Mouse (Mus musculus) midbrain, embryonic 12.5 days (tissue): Measurements from ENCODE around the gene Bbs2. TPM values are rescaled to one million over a fixed set of nuclear protein-coding genes. Genes with fewer than 3 reads are reported as not detected.
A peak's percentile ranks its signal among the peaks of the same experiment; 100 is the strongest.

Experiments
- ATAC-seq: fragments of 200-750 bp; cut with Nextera tagmentation; 2 replicates; pipeline ENCODE4 v1.8.0; 2017; ENCODE audit warnings: low read depth, moderate TSS enrichment, moderate library complexity; ENCODE audit not compliant: low FRiP score
- H3K27ac ChIP-seq: fragments of 300-500 bp; sonication (generic); replicated peaks from 2 replicates; pipeline ENCODE4 v1.5.1; 2016; ENCODE audit warnings: mild to moderate bottlenecking
- H3K27me3 ChIP-seq: fragments of 300-500 bp; sonication (generic); 2 replicates; pipeline ENCODE4 v1.6.1; 2016; ENCODE audit warnings: mild to moderate bottlenecking
- H3K36me3 ChIP-seq: fragments of 300-500 bp; sonication (generic); 2 replicates; pipeline ENCODE4 v1.6.1; 2016
- H3K4me1 ChIP-seq: fragments of 300-500 bp; sonication (generic); 2 replicates; pipeline ENCODE4 v1.6.1; 2016
- H3K4me2 ChIP-seq: fragments of 300-500 bp; sonication (generic); replicated peaks from 2 replicates; pipeline ENCODE4 v1.6.1; 2016; ENCODE audit warnings: mild to moderate bottlenecking, moderate library complexity
- H3K4me3 ChIP-seq: fragments of 300-500 bp; sonication (generic); 2 replicates; pipeline ENCODE4 v1.5.1; 2016; ENCODE audit warnings: mild to moderate bottlenecking
- H3K9ac ChIP-seq: fragments of 300-500 bp; sonication (generic); replicated peaks from 2 replicates; pipeline ENCODE4 v1.6.1; 2016; ENCODE audit warnings: mild to moderate bottlenecking, moderate library complexity
- H3K9me3 ChIP-seq: fragments of 300-500 bp; sonication (generic); 2 replicates; pipeline ENCODE4 v1.6.1; 2016; ENCODE audit warnings: mild to moderate bottlenecking
- WGBS: fragments of 180-500 bp; shearing (Covaris S2); methylation state at CpG from one replicate; pipeline ENCODE4 v1.1.7; 2016; 5-methylcytosine and 5-hydroxymethylcytosine counted together
- polyA plus RNA-seq: library from polyadenylated mRNA; unstranded; fragments of >200 nt; fragmentation: Nextera tagmentation; extraction: Ambion mirVana; gene quantifications from 2 replicates; pipeline ENCODE4 v1.2.1, GENCODE M21; 2016

Bbs2 gene
- polyA plus RNA-seq, 1 experiment from 2014 or later = 25.3 TPM

- H3K36me3 ChIP-seq = no peaks in the 10 kb centered on the region
- ATAC-seq = no peak
- H3K9ac ChIP-seq = no peak overlapping the region
- peaks cover 32% of the 10 kb centered on the region for H3K4me1 ChIP-seq
- no peak overlapping the region for H3K27ac ChIP-seq
- 60% methylated on average over 8 of the region's 8 CpGs for WGBS
- no peaks in the 10 kb centered on the region for H3K9me3 ChIP-seq
- H3K27me3 ChIP-seq = no peaks in the 10 kb centered on the region
- no peak overlapping the region for H3K4me2 ChIP-seq
- no peak overlapping the region for H3K4me3 ChIP-seq
Measured at GRCm38 (mm10) chr8:94122711-94123468, 24.2 kb upstream of the Bbs2 start.

GRCm38 (mm10) chr8:94121625-94122024, 22.9 kb upstream of the Bbs2 start:
- H3K27ac ChIP-seq = 0 out of 2 replicates have a peak overlapping the region, but pooled peaks have one; percentile 12
- H3K36me3 ChIP-seq = no peaks in the 10 kb centered on the region
- no peaks in the 10 kb centered on the region for H3K27me3 ChIP-seq
- 84% methylated on average over 9 of the region's 9 CpGs for WGBS
- no peak overlapping the region for H3K9ac ChIP-seq
- H3K4me2 ChIP-seq = no peak overlapping the region
- H3K9me3 ChIP-seq = no peaks in the 10 kb centered on the region
- no peak for ATAC-seq
- H3K4me3 ChIP-seq = no peak overlapping the region
- H3K4me1 ChIP-seq = peaks cover 38% of the 10 kb centered on the region

DNA sequence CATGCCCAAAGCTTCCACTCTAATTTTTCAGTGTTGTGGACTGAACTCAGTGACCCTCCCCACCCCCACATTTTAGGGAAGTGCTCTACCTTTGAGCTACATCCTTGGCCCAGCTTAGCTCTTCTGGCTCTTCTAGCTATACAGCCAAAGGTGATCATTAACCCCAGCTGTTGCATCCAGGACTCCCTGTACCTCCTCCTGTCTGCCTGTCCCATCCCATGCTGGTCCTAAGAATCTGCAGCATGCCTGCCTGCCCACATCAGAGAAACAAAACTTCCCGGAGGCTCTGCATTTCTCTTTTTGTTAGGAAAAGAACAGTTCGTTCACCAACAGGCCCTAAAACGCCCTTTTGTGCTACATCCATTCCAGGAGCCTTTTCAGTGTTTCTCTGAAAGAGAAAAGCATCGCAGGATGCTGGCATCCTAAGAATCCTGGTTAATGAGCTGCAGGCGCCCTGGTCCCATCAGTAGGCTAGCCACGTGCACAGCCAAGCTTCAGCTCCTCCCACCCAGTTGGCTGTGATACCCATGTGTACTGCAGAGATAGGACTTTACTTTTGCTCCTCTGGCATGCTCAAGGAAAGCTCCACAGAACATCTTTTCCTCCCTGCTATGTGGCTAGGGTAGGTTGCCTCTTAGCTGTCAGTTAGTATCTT, 20.2 kb upstream of the Bbs2 start:
- 2% methylated on average over 6 of the region's 6 CpGs for WGBS
- H3K9me3 ChIP-seq = no peaks in the 10 kb centered on the region
- no peak overlapping the region for H3K4me3 ChIP-seq
- H3K4me2 ChIP-seq = peak overlapping the region; percentile 42
- H3K27me3 ChIP-seq = no peaks in the 10 kb centered on the region
- H3K27ac ChIP-seq = peak overlapping the region; percentile 88
- H3K36me3 ChIP-seq = no peaks in the 10 kb centered on the region
- H3K9ac ChIP-seq = no peak overlapping the region; the same call in 1 of the 2 replicates
- H3K4me1 ChIP-seq = peaks cover 38% of the 10 kb centered on the region
- ATAC-seq = peak; percentile 92

GRCm38 (mm10) chr8:94113972-94114371, 15.2 kb upstream of the Bbs2 start:
- H3K9ac ChIP-seq = no peak overlapping the region
- no peak for ATAC-seq
- no peak overlapping the region for H3K4me2 ChIP-seq
- peaks cover 17% of the 10 kb centered on the region for H3K4me1 ChIP-seq
- H3K27ac ChIP-seq = no peak overlapping the region
- no peaks in the 10 kb centered on the region for H3K27me3 ChIP-seq
- 86% methylated on average over 2 of the region's 2 CpGs for WGBS
- no peak overlapping the region for H3K4me3 ChIP-seq
- no peaks in the 10 kb centered on the region for H3K36me3 ChIP-seq
- no peaks in the 10 kb centered on the region for H3K9me3 ChIP-seq

- 33% methylated on average over 1 of the region's 1 CpGs for WGBS
- ATAC-seq = no peak
- H3K9ac ChIP-seq = no peak overlapping the region
- H3K4me2 ChIP-seq = no peak overlapping the region
- no peaks in the 10 kb centered on the region for H3K9me3 ChIP-seq
- no peaks in the 10 kb centered on the region for H3K36me3 ChIP-seq
- no peak overlapping the region for H3K4me3 ChIP-seq
- no peak overlapping the region for H3K27ac ChIP-seq
- H3K4me1 ChIP-seq = peaks cover 11% of the 10 kb centered on the region
- H3K27me3 ChIP-seq = no peaks in the 10 kb centered on the region
Measured at GRCm38 (mm10) chr8:94113435-94113834, 14.7 kb upstream of the Bbs2 start.

GRCm38 (mm10) chr8:94110526-94111177, 11.9 kb upstream of the Bbs2 start:
- Histone ChIP-seq H3K4me3 (no peak overlapping the region), H3K9ac (no peak overlapping the region), H3K9me3 (no peaks in the 10 kb centered on the region), H3K4me2 (no peak overlapping the region), H3K27ac (no peak overlapping the region), H3K4me1 (no peaks in the 10 kb centered on the region), H3K36me3 (no peaks in the 10 kb centered on the region), H3K27me3 (no peaks in the 10 kb centered on the region)
- ATAC-seq = no peak
- WGBS = 73% methylated on average over 6 of the region's 6 CpGs

DNA sequence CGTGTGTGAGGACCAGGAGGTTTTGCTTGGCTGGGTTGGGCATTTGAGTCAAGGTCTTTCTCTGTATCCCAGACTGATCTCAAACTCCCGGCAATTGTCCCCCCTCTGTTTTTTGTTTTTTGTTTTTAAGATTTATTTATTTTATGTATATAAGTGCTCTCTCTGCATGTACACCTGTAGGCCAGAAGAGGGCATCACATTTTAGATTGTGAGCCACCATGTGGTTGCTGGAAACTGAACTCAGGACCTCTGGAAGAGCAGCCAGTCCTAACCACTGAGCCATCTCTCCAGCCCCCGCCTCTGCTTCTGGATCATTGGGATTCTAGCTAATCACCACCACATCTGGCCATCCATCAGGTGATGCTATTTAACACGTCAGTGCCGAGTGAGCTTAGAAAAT, 11.1 kb upstream of the Bbs2 start:
- WGBS = 79% methylated on average over 5 of the region's 5 CpGs
- Histone ChIP-seq H3K4me2 (no peak overlapping the region), H3K9ac (no peak overlapping the region), H3K4me1 (no peaks in the 10 kb centered on the region), H3K36me3 (no peaks in the 10 kb centered on the region), H3K4me3 (no peak overlapping the region), H3K27ac (no peak overlapping the region), H3K9me3 (no peaks in the 10 kb centered on the region), H3K27me3 (no peaks in the 10 kb centered on the region)
- ATAC-seq = no peak

GRCm38 (mm10) chr8:94109396-94109795, 10.7 kb upstream of the Bbs2 start:
- Histone ChIP-seq H3K27ac (no peak overlapping the region), H3K27me3 (no peaks in the 10 kb centered on the region), H3K4me2 (no peak overlapping the region), H3K9ac (no peak overlapping the region), H3K4me1 (no peaks in the 10 kb centered on the region), H3K36me3 (no peaks in the 10 kb centered on the region), H3K9me3 (no peaks in the 10 kb centered on the region), H3K4me3 (no peak overlapping the region)
- no peak for ATAC-seq
- WGBS = 64% methylated on average over 6 of the region's 6 CpGs

GRCm38 (mm10) chr8:94107871-94108270, 9.1 kb upstream of the Bbs2 start:
- no peaks in the 10 kb centered on the region for H3K4me1 ChIP-seq
- 85% methylated on average over 3 of the region's 3 CpGs for WGBS
- no peak for ATAC-seq
- H3K9me3 ChIP-seq = no peaks in the 10 kb centered on the region
- H3K9ac ChIP-seq = no peak overlapping the region
- H3K27me3 ChIP-seq = no peaks in the 10 kb centered on the region
- H3K4me3 ChIP-seq = no peak overlapping the region
- H3K27ac ChIP-seq = no peak overlapping the region
- H3K4me2 ChIP-seq = no peak overlapping the region
- no peaks in the 10 kb centered on the region for H3K36me3 ChIP-seq

DNA sequence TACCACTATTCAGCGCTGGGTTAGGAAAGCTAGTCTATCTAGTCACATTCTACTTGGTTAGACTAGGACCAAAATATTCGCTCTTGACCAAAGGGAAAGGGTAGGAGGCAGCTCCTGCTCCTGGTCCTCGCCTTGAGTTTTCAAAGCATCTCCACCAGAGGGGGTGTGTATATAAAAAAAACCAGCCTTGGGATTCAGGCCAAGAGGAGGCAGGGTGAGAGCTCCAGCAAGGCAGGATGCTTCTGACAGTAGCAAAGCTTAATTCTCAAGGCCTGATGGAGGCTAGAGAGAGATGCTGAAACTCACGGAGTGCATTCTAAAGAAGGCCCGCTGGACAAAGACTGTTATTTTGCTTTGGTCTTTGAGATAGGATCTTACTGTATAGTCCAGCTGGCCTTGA, 5.4 kb upstream of the Bbs2 start:
- 59% methylated on average over 5 of the region's 5 CpGs for WGBS
- no peak for ATAC-seq
- Histone ChIP-seq H3K36me3 (no peaks in the 10 kb centered on the region), H3K9ac (no peak overlapping the region), H3K9me3 (no peaks in the 10 kb centered on the region), H3K4me2 (no peak overlapping the region), H3K27me3 (no peaks in the 10 kb centered on the region), H3K27ac (no peak overlapping the region), H3K4me3 (no peak overlapping the region), H3K4me1 (peaks cover 2% of the 10 kb centered on the region; the same call in 1 of the 2 replicates)

- Histone ChIP-seq H3K27me3 (no peaks in the 10 kb centered on the region), H3K36me3 (no peaks in the 10 kb centered on the region), H3K4me3 (peak overlapping the region; percentile 68), H3K4me2 (peak overlapping the region; percentile 63), H3K9me3 (no peaks in the 10 kb centered on the region), H3K27ac (peak overlapping the region; percentile 98), H3K4me1 (peaks cover 16% of the 10 kb centered on the region), H3K9ac (peak overlapping the region; percentile 73)
- WGBS = 50% methylated on average over 4 of the region's 4 CpGs
- no peak for ATAC-seq
Measured at GRCm38 (mm10) chr8:94098996-94099395, 268 bp upstream of the Bbs2 start.

- WGBS = 81% methylated on average over 6 of the region's 6 CpGs
- Histone ChIP-seq H3K4me3 (no peak overlapping the region), H3K9me3 (no peaks in the 10 kb centered on the region), H3K4me2 (no peak overlapping the region), H3K4me1 (peaks cover 14% of the 10 kb centered on the region), H3K27me3 (no peaks in the 10 kb centered on the region), H3K9ac (no peak overlapping the region), H3K27ac (no peak overlapping the region), H3K36me3 (peaks cover 5% of the 10 kb centered on the region)
- no peak for ATAC-seq
Measured at GRCm38 (mm10) chr8:94094281-94094680, 4.4 kb downstream of the Bbs2 start.
